Mouse (Mus musculus): ENCODE measurements around the gene Msi2.
A peak's percentile ranks its signal among the peaks of the same experiment; 100 is the strongest.

Msi2 gene

GRCm38 (mm10) chr11:88613771-88614526, 104.4 kb downstream of the Msi2 start:
- DNase-seq (ENCODE audit: low spot score in 2 of 2): no peak

GRCm38 (mm10) chr11:88613008-88613407, 105.3 kb downstream of the Msi2 start:
- DNase-seq (ENCODE audit: low spot score in 2 of 2): no peak

- no peak for DNase-seq (ENCODE audit: low spot score in 2 of 2)
These were observed 106.2 kb downstream of the Msi2 start for GRCm38 (mm10) chr11:88612141-88612540.

GRCm38 (mm10) chr11:88610809-88611208, 107.5 kb downstream of the Msi2 start:
- no peak for DNase-seq (ENCODE audit: low spot score in 2 of 2)

GRCm38 (mm10) chr11:88610112-88610511, 108.2 kb downstream of the Msi2 start:
- no peak for DNase-seq (ENCODE audit: low spot score in 2 of 2)

- no peak for DNase-seq (ENCODE audit: low spot score in 2 of 2)
These were observed 109.7 kb downstream of the Msi2 start for GRCm38 (mm10) chr11:88608584-88608983.

GRCm38 (mm10) chr11:88607725-88608383, 110.5 kb downstream of the Msi2 start:
- peak in 1 of 2 experiments; percentile 34 for DNase-seq (ENCODE audit: low spot score in 2 of 2)

GRCm38 (mm10) chr11:88605771-88606170, 112.5 kb downstream of the Msi2 start:
- DNase-seq (ENCODE audit: low spot score in 2 of 2): no peak

- DNase-seq (ENCODE audit: low spot score in 2 of 2): no peak
These were observed 113.2 kb downstream of the Msi2 start for GRCm38 (mm10) chr11:88605098-88605525.

- DNase-seq (ENCODE audit: low spot score in 2 of 2): no peak
These were observed 113.7 kb downstream of the Msi2 start for GRCm38 (mm10) chr11:88604635-88605034.

- DNase-seq (ENCODE audit: low spot score in 2 of 2): no peak
These were observed 114.9 kb downstream of the Msi2 start for GRCm38 (mm10) chr11:88603366-88603765.

- no peak for DNase-seq (ENCODE audit: low spot score in 2 of 2)
These were observed 115.7 kb downstream of the Msi2 start for GRCm38 (mm10) chr11:88602471-88603120.

- DNase-seq (ENCODE audit: low spot score in 2 of 2): no peak
These were observed 118.1 kb downstream of the Msi2 start for GRCm38 (mm10) chr11:88600194-88600593.

GRCm38 (mm10) chr11:88599332-88600130, 118.8 kb downstream of the Msi2 start:
- DNase-seq (ENCODE audit: low spot score in 2 of 2): peak in 1 of 2 experiments; percentile 27

GRCm38 (mm10) chr11:88598848-88599175, 119.5 kb downstream of the Msi2 start:
- DNase-seq (ENCODE audit: low spot score in 2 of 2): no peak

GRCm38 (mm10) chr11:88598150-88598847, 120.0 kb downstream of the Msi2 start:
- no peak for DNase-seq (ENCODE audit: low spot score in 2 of 2)

- DNase-seq (ENCODE audit: low spot score in 2 of 2): no peak
These were observed 122.7 kb downstream of the Msi2 start for GRCm38 (mm10) chr11:88595616-88596015.

GRCm38 (mm10) chr11:88594804-88595611, 123.3 kb downstream of the Msi2 start:
- DNase-seq (ENCODE audit: low spot score in 2 of 2): no peak

GRCm38 (mm10) chr11:88594010-88594409, 124.3 kb downstream of the Msi2 start:
- DNase-seq (ENCODE audit: low spot score in 2 of 2): no peak

- DNase-seq (ENCODE audit: low spot score in 2 of 2): peak in 1 of 2 experiments; percentile 20
These were observed 126.2 kb downstream of the Msi2 start for GRCm38 (mm10) chr11:88592099-88592498.
